In the genomic region with DNA sequence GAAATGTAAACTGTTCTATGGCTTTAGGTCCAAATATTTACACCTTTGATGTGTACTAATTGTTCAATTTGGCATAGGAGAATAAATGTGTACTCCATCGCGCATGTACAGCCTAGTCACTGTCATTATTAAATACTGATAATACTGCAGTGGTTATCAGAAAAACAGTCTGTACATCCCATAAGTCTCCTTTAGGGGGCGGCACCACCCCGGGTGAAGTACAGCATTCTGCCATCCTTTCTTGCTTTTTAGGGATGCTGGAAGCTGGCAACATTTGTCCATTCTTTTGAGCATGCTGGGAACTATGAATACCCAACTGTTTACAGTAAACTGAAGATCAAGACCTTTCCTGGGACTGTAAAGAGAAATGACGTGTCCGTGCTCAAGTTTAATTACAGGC, we compare ENCODE assay signal across 9 mouse cellular contexts.
DNase-seq lines count a peak whose midpoint lies in the region; ATAC-seq lines count a peak whose summit lies in the region.
"Had no signal": no experiment of that assay in that cellular context is flagged by ENCODE, and none has a peak within 500 bp of the region (broad histone marks: within the 10 kb centered on the region; RNA-seq: fewer than 3 reads in every experiment).

No protein-coding gene starts in this region.

- H3K9me3 ChIP-seq in forebrain, embryonic 14.5 days (replicated peaks; ENCODE audit: control insufficient read depth, low read length) = no peaks in the 10 kb centered on the region
- no peaks in the 10 kb centered on the region for H3K9me3 ChIP-seq in forebrain, embryonic 10.5 days

- 73% methylated on average over 6 of the region's 6 CpGs for WGBS in forebrain, embryonic 14.5 days
- WGBS in forebrain, embryonic 10.5 days = 72% methylated on average over 6 of the region's 6 CpGs

- intact Hi-C loops in left cerebral cortex, postnatal 10 days (cut with DNase I) = loop anchor here (5.0 kb wide), 1 partner anchor 363 kb away; a partner anchor contains a TSS

- H3K4me2 ChIP-seq in forebrain, embryonic 14.5 days (ENCODE audit: low read length) = no peak overlapping the region

- no peaks in the 10 kb centered on the region for H3K36me3 ChIP-seq in forebrain, embryonic 14.5 days (ENCODE audit: control insufficient read depth, insufficient read depth, low read length)
- H3K36me3 ChIP-seq in forebrain, embryonic 10.5 days (replicated peaks) = no peaks in the 10 kb centered on the region

- peak; percentile 48 for DNase-seq in forebrain, embryonic 14.5 days (ENCODE audit: low spot score)
- no peak for DNase-seq in forebrain, embryonic 10.5 days (ENCODE audit: extremely low spot score, low spot score)
- DNase-seq in Muller cell, postnatal 12 days (ENCODE audit: inconsistent ontology term) = peak; percentile 71
- peak; percentile 59 to 69 for DNase-seq in cerebellum, postnatal 36 days
- peak; percentile 35 to 56 for DNase-seq in left cerebral cortex, postnatal 10 days (ENCODE audit: extremely low spot score in 1 of 2, low spot score in 2 of 2)
- no peak for DNase-seq in spleen, adult 12 weeks (ENCODE audit: low spot score)
- no peak for DNase-seq in gastrocnemius, postnatal 10 days
- DNase-seq in spleen, postnatal 36 days (ENCODE audit: low spot score in 2 of 2) = no peak

- H3K27me3 ChIP-seq in forebrain, embryonic 14.5 days (replicated peaks; ENCODE audit: control insufficient read depth, insufficient read depth, low read length) = no peaks in the 10 kb centered on the region
- H3K27me3 ChIP-seq in forebrain, embryonic 10.5 days (ENCODE audit: poor library complexity, severe bottlenecking) = no peaks in the 10 kb centered on the region
- H3K27me3 ChIP-seq: megakaryocyte, embryonic 14.5 days had no signal

- no peak overlapping the region for H3K4me3 ChIP-seq in forebrain, embryonic 14.5 days (ENCODE audit: low read depth, low read length)
- H3K4me3 ChIP-seq in forebrain, embryonic 10.5 days = no peak overlapping the region
- H3K4me3 ChIP-seq: megakaryocyte, embryonic 14.5 days had no signal

- no peak overlapping the region for H3K27ac ChIP-seq in forebrain, embryonic 14.5 days (ENCODE audit: low read depth, low read length)
- no peak overlapping the region for H3K27ac ChIP-seq in forebrain, embryonic 10.5 days

- no peak overlapping the region for H3K9ac ChIP-seq in forebrain, embryonic 14.5 days (ENCODE audit: low read length)

- no peaks in the 10 kb centered on the region for H3K4me1 ChIP-seq in forebrain, embryonic 14.5 days (ENCODE audit: control insufficient read depth, insufficient read depth, low read length)
- H3K4me1 ChIP-seq in forebrain, embryonic 10.5 days = no peaks in the 10 kb centered on the region
- H3K4me1 ChIP-seq: megakaryocyte, embryonic 14.5 days had no signal

- ATAC-seq in forebrain, embryonic 14.5 days = peak; percentile 55; the same call in 1 of the 2 replicates

Comparison
In these comparisons a context has a peak if more than half of its experiments do, and no peak if none do; other contexts are left out.
1. DNase-seq: peak in forebrain, embryonic 14.5 days (single experiment), Muller cell, postnatal 12 days (single experiment), cerebellum, postnatal 36 days (2 of 2) and left cerebral cortex, postnatal 10 days (2 of 2); none in forebrain, embryonic 10.5 days (single experiment), spleen, adult 12 weeks (single experiment), gastrocnemius, postnatal 10 days (single experiment) and spleen, postnatal 36 days (0 of 2).